Mouse (Mus musculus) gastrocnemius, adult 2 months (tissue): ENCODE data around the gene Entpd1. TPM values are rescaled to one million over a fixed set of nuclear protein-coding genes. Genes with fewer than 3 reads are reported as not detected.

ENCODE experiments used
- DNase-seq: peaks from one replicate; pipeline ENCODE4 v3.0.0; 2022
- H3K27ac ChIP-seq: fragments of 200-600 bp; 2 replicates; pipeline ENCODE4 v1.8.1; 2022; ENCODE audit warnings: mild to moderate bottlenecking
- H3K4me3 ChIP-seq: fragments of 200-600 bp; 2 replicates; pipeline ENCODE4 v1.8.1; 2022; ENCODE audit warnings: mild to moderate bottlenecking, moderate library complexity
- CTCF ChIP-seq: fragments of 200-600 bp; IDR thresholded peaks from 2 replicates; pipeline ENCODE4 v1.8.1; 2022; ENCODE audit warnings: antibody characterized with exemption, mild to moderate bottlenecking, moderate library complexity
- intact Hi-C: fragments of 180-260 bp; cut with DNase I; formaldehyde crosslinking; loops from one replicate; pipeline ENCODE4 v1.15.1; 2025
- long read RNA-seq, 2 experiments: library from polyadenylated mRNA; stranded (forward); transcript quantifications; one replicate each; pipeline ENCODE4 v2.0.0; 2021
- total RNA-seq, 2 experiments: library from RNA; stranded (reverse); gene quantifications; 2 replicates each; pipeline ENCODE4 v1.2.3; 2021

Gene Entpd1
- 10 to 100 TPM; 10.0 to 12.9 TPM for total RNA-seq
- long read RNA-seq, experiment 1, full-length matches to known transcripts, result 2 of 2 reads
- long read RNA-seq, experiment 1, partial matches to known transcripts, result 0 of 2 reads
- long read RNA-seq, experiment 1, other reads (novel, unspliced or antisense), result 0 of 2 reads
- long read RNA-seq, experiment 2, full-length matches to known transcripts, result 2 of 4 reads
- long read RNA-seq, experiment 2, partial matches to known transcripts, result 0 of 4 reads
- long read RNA-seq, experiment 2, other reads (novel, unspliced or antisense), result 2 of 4 reads

DNA sequence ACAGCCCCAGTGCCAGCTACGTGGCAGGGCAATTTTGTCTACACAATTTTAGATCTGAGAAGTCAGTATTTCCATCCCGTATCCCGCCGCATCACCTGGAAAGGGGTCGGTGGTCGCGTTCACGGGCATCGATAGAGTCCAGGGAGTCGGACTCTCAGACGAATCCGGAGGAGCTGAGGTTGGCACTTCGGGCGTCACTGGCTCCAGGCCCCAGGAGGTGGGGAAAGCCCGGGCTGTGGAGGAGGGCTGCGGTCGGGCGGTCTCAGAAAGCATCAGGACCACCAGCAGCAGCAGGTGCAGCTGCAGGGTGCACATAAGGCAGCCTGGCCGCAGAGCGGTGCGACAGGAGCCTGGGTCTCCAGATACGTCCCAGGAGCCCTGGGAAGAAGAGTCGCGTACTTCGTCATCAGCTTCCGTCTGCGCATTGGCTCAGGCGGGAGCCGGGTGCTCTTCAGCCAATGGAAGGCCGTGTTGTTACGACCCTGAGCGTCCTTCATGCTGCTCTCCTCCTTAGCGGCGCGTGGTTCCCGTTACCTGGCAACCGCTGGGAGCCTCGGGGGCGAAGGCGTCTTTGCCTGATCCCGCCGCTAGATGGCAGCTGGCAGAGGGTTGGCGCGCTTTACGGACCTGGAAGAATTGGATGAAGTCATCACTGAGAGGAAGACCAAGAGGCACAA lies at the start of gene Entpd1, which contains the start of gene Tctn3:
Gene Entpd1 (plus strand): TSS at position 537 of the 677 bp plus-strand sequence.
Gene Tctn3 (minus strand): TSS at position 404 of the 677 bp plus-strand sequence.
- Histone ChIP-seq H3K4me3 (peak within 1 kb of the TSS; percentile 89), H3K27ac (peak within 1 kb of the TSS; percentile 77)
- TF ChIP-seq CTCF, result peak; percentile 98; the same call in 1 of the 2 replicates
- DNase-seq, result peak; percentile 98
- intact Hi-C loops, result loop anchor here (1.0 to 5.0 kb wide), 2 partner anchors 110 to 220 kb away; partner anchors contain the start of gene Ccnj

DNA sequence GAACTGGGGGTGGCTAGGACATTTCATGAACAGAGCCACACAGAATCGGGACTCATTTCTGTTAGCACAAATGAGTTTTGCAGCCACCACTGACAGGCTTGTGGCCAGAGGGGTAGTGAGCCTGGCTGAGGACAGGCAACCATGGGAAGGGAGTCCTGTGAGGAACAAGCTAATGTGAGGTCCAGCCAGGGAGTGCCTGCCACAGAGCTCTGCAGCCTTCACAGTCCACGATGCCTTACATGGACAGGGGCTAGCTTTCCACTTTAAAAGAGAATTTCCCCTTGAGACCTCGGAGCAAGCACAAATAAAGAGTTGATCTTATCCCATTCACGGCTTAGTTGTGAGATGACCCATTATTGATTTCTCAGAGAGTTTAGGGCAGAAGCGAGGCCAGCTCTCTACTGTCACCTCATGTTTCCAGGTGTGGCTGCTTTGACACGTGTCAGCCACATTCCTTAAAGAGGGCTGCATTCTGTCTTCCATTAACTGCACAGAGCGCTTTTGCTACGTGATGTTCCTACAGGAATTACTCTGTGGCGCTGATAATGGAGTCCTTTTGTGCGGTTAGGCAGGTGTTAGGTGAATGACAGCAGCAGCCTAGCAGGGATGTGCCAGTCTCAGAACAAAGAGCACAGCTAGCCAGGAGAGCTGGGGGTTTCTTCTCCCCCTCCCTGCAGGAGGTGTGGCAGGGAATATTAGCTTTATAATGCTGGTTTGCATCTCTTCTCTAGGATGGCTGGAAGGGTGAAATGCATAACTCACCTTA lies 48.1 kb upstream of the Entpd1 start:
- intact Hi-C loops, result no loop called here
- H3K4me3 ChIP-seq, result no peak overlapping the region
- DNase-seq, result no peak
- no peak for TF ChIP-seq CTCF
- H3K27ac ChIP-seq, result no peak overlapping the region

DNA sequence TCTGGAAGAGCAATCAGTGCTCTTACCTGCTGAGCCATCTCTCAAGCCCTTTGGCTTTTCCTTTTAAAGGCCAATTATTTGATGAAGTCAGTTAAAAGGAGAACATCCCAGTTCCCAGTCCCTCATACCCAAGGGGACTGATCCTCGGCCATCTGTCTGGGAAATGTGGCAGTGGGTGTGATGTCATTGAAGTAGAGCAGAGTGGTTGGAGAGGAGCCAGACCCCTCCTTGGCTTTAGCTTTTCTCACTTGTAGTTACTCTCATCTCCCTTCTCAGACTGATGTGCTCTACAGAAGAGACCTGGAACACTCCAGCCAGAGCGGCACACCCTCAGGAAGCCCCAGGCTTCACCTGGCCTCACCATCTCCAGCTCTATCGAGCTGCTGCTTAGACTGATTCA lies 44.5 kb upstream of the Entpd1 start:
- no peak overlapping the region for H3K4me3 ChIP-seq
- H3K27ac ChIP-seq, result no peak overlapping the region
- no peak for TF ChIP-seq CTCF
- intact Hi-C loops, result no loop called here
- no peak for DNase-seq

DNA sequence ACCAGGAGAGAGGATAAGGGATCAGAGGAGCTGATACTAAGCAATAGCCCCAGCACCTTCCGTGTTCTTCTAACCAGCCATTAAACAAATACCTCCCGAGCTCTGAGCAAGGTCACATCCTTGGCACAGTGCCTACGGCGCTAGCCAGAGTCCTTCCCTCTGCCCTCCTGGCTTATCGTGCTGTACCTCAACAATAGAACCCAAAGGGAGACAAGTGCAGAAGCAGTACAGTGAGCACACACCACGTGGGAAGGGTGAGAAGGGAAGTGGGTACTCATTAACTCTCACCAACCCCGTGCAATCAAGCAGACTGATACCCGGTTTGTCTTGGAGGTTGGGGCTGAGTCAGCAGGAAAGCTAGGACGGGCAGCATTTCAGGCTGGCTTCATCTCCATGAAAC lies 41.4 kb upstream of the Entpd1 start:
- TF ChIP-seq CTCF, result no peak
- no peak overlapping the region for H3K27ac ChIP-seq
- no peak for DNase-seq
- intact Hi-C loops, result no loop called here
- H3K4me3 ChIP-seq, result no peak overlapping the region

DNA sequence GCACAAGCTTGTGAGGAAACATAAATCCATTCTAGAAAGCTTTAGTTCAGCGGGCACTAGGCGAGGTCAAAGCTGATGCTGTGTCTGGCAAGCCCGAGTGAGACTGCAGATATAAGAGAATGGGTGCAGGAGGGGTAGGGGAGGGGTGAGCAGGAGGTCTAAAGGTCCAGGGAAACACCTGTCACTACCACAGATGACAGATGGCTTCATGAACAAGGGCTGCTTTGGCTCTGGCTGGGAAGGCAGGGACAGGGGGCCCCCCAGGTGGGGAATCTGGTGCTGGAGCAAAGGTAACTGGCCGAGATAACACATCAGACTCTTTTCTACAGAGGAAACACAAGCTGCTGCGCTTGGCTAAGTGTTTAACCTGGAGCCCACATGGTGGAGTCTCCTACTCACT lies 36.7 kb upstream of the Entpd1 start:
- TF ChIP-seq CTCF, result no peak
- no peak for DNase-seq
- Histone ChIP-seq H3K27ac (no peak overlapping the region), H3K4me3 (no peak overlapping the region)
- intact Hi-C loops, result no loop called here

DNA sequence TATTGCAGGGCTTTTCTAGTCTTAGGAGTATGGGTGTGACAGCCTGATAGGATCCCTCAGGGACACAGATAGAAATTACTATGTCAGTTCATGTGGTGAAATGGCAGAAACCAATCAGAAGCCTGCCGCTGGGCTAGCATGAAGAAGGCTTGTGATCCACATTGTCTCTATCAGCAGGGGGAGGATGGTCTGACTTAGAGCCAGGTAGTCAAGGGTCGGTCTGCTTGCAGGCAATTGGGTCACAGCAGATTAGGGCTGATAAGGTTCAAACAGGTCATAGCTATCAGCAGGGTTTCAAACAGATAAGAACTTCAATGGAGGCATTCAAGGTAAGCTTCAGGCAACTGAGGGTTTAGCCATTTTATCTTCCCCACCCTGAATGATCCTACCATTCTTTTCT lies 31.3 kb upstream of the Entpd1 start:
- H3K4me3 ChIP-seq, result no peak overlapping the region
- intact Hi-C loops, result no loop called here
- no peak overlapping the region for H3K27ac ChIP-seq
- no peak for TF ChIP-seq CTCF
- no peak for DNase-seq

DNA sequence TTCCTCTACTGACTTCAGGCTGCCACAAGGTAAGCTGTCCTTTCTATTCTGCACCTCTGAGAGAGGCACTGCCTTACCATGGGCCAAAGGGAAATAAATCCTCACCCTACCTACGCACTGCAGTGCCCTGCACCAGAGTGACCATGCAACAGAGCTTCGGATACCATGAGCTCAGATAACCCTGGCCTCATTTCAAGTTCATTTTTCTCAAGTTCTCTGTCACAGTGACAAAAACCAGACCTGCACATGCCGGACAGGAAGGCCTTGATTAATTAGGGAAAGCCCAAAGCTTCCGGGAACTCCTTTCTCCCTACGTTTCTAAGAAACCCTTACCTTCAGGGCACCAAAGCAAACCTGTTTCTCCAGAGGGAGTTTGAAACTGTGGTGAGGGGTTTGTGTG lies 30.5 kb upstream of the Entpd1 start:
- Histone ChIP-seq H3K4me3 (no peak overlapping the region), H3K27ac (no peak overlapping the region)
- TF ChIP-seq CTCF, result no peak
- DNase-seq, result no peak
- intact Hi-C loops, result no loop called here

DNA sequence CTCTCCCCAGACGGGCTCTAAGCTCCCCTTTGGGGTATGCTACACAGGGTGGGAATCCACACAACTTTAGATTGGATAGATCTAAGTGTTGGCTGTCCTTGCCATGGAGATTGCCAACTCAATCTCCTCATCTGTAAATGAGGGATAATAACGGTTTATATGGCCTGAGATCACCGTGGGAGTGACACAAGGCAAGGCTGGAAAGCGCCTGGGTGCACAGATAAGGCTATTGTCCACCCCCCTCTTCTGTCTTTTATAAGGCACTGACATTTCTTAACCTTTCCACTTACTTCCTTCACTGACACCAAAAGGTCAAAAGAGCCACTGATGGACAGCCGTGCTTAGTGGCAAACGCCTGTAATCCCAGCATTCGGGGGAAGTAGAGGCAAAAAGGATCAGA lies 25.3 kb upstream of the Entpd1 start:
- no peak for TF ChIP-seq CTCF
- peak overlapping the region; percentile 77; the same call in 1 of the 2 replicates for H3K4me3 ChIP-seq
- no peak for DNase-seq
- intact Hi-C loops, result no loop called here
- H3K27ac ChIP-seq, result no peak overlapping the region

DNA sequence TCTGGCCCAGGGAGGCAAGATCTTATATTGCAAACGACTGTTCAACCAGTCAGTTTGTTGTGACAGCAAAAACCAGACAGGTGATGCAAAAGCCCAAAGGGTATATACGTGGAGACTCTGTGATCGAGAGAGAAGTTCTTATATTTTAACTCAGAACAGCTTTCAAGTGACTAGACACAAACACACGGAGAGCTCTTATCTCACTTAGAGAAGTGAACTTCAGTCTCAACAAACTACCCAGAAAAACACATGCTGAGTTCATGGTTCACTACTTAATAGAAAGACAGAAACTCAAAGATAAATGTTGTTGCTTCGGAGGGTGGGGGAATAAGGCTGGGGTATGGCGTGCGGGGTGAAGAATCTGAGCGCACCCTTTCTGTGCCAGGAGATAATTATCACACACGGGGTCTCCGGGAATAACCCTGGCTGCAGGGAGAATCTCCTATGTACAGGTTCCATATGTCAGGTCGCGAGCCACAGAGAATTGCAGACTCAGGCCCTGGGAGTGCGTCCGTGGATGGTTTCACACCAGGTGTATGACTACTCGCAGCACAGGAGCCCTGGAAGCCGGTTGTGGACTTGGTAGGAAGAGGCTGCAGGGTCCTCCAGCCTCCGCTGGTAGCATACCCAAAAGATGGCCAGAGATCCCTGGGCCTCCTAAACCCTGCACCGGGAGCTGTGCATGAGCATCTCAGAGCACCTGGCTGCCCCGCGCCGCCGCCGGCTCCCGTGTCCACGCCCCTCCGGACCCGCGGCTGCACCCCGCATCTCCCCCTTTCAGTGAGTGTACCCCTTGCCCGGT lies 24.5 kb upstream of the Entpd1 start:
- Histone ChIP-seq H3K4me3 (peak overlapping the region; percentile 77), H3K27ac (peak overlapping the region; percentile 82)
- no peak for TF ChIP-seq CTCF
- no peak for DNase-seq
- intact Hi-C loops, result no loop called here

DNA sequence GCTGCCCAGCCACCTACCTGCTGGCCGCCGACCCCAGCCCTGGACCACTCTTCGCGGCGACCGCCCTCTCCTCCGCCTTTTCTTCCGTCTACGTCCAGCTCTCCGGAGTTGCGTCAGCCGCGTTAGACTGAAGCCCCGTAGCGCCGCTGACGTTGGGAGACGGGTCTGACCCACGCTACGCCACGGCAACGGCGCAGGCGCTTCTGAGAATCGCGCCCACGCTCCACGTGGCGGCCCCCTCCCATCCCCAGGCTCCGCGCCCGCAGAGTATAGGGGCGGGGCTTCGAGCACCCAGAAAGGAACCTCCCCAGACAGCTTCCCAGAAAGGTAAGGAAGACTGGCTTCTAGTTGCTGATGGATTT lies 23.9 kb upstream of the Entpd1 start, which contains the start of gene Aldh18a1:
Gene Aldh18a1 (minus strand): TSS at position 171 of the 362 bp plus-strand sequence.
- intact Hi-C loops, result no loop called here

DNA sequence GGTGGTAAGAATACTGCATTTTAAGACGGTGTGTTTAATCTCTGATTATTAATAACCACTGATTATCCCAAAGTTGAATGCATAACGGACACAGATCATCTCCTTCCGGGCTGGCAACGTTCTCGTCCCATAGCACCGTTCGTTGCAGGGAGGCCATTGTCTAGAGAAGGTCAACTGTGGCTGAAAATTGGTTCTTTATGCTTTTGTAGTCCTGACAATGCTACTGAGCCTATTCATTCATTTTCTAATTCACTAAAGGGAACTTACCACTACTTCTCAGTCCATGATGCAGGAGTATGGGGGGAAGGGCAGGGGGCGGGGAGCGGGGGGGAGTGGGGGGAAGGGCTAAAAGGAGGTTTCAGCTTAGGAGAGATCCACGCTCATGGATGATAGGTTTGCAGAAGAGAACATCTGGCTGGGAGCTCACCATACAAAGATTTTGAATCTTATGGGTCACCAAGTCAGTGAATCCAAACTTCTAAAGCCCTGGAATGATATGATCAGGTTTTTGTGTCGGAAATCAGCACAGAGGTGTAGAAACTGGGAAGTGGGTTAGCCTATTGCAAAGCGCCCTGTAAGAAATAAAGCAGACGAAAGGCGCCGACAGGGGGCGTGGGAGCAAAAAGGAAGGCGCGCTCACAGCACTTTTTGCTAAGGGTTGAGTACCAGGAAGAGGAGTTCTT lies 23.2 kb upstream of the Entpd1 start:
- H3K27ac ChIP-seq, result peak overlapping the region; percentile 82
- DNase-seq, result peak; percentile 90
- peak; percentile 81 for TF ChIP-seq CTCF
- intact Hi-C loops, result no loop called here
- H3K4me3 ChIP-seq, result peak overlapping the region; percentile 77

More for the DNA sequence above, 23.9 kb upstream of the Entpd1 start, which contains the start of gene Aldh18a1:
- no peak for TF ChIP-seq CTCF
- DNase-seq, result peak; percentile 93
- H3K27ac ChIP-seq, result peak within 1 kb of the TSS; percentile 82
- H3K4me3 ChIP-seq, result peak within 1 kb of the TSS; percentile 77

DNA sequence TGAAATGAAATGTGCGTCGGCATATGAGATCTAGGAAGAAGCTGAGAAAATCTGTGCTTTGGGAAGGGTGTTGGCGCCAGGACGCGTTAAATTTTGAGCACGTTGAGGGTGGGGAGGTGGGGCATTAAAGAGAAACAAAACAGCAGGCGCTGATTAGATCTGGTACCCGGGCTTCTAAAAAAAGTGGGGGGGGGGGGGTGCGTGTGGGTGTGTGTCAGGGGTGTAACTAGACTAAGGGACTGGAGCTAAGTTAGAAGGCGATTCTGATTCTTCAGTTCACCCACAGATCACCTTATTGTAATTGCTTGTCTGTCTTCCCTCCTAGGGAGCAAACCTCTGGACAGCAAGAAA lies 22.7 kb upstream of the Entpd1 start:
- Histone ChIP-seq H3K4me3 (peak overlapping the region; percentile 77), H3K27ac (peak overlapping the region; percentile 53)
- intact Hi-C loops, result no loop called here
- DNase-seq, result no peak
- no peak for TF ChIP-seq CTCF
